Mouse (Mus musculus) small intestine, adult 2 months (tissue): ENCODE results near the gene Slc16a6.

Experiments
- CTCF ChIP-seq: fragments of 200-500 bp; IDR thresholded peaks from 2 replicates; pipeline ENCODE4 v1.5.1; 2012; ENCODE audit warnings: low read depth, mild to moderate bottlenecking, control low read depth, inconsistent platforms, low read length, moderate library complexity, mixed read lengths; ENCODE audit not compliant: insufficient replicate concordance, insufficient read length; ENCODE audit errors: extremely low read depth
- POLR2A ChIP-seq: fragments of 200-500 bp; IDR thresholded peaks from 2 replicates; pipeline ENCODE4 v1.6.1; 2012; ENCODE audit warnings: low read depth, mild to moderate bottlenecking, control low read depth, inconsistent platforms, low read length, moderate library complexity

DNA sequence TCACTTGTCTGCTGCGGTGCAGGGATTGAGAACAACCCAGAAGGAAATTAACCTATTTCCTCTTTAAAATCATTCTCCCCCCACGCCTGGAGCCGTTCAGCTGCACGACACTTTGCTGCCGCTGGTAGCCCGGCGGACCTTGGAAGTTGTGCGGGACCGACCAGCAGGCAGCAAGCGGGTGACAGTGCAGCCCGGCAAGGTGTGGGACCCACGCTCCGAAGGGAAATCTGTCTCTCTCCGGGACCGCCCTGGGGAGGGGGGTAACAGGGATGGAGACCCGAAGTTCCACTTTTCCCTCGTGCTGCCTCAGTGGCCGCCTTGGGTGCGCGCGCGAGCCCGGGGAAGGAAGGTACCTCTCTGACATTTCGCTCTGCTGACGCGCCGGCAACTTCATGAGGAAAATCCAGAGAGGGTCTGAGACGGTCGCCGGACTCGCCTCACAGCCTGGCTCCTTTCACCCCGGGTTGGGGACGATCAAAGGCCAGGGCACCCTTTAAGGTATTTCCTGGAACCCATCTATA lies 1.2 kb downstream of the Slc16a6 start:
- TF ChIP-seq CTCF (peak; percentile 12; the same call in 1 of the 2 replicates), POLR2A (no peak; the same call in 1 of the 2 replicates)
